Mouse (Mus musculus): Measurements from ENCODE around the gene Gm11236. TPM values are rescaled to one million over a fixed set of nuclear protein-coding genes. Genes with fewer than 3 reads are reported as not detected.
A peak's percentile ranks its signal among the peaks of the same experiment; 100 is the strongest.
"Not testable (repeated sequence)": the region's sequence is repeated elsewhere in the genome, so short reads cannot be mapped to it uniquely, and the experiment has no call there.

Gene Gm11236
- polyA plus RNA-seq (2014; fragmentation: Nextera tagmentation; extraction: Ambion mirVana): not detected in 2 replicates

GRCm38 (mm10) chr4:73637821-73638220 is at the start of gene Gm11236:
TSS of gene Gm11236 (plus strand) at chr4:73638121.
- not testable (repeated sequence) for H3K36me3 ChIP-seq (ENCODE audit: control insufficient read depth, insufficient read depth, low read length); H3K4me2 ChIP-seq; H3K27ac ChIP-seq (ENCODE audit: low read depth, low read length); DNase-seq (ENCODE audit: low spot score, missing footprints); H3K9me3 ChIP-seq (ENCODE audit: control insufficient read depth, low read length); H3K4me3 ChIP-seq (ENCODE audit: low read depth, low read length); H3K9ac ChIP-seq (ENCODE audit: low read length); H3K4me1 ChIP-seq (ENCODE audit: control insufficient read depth, insufficient read depth, low read length); ATAC-seq (ENCODE audit: low FRiP score); H3K27me3 ChIP-seq (ENCODE audit: control insufficient read depth, insufficient read depth, low read length)
- no CpG with 5 or more reads among the region's 4 CpGs for WGBS

GRCm38 (mm10) chr4:73599248-73599647 is 38.7 kb upstream of the Gm11236 start:
- WGBS: 8% methylated on average over 3 of the region's 3 CpGs
- DNase-seq (ENCODE audit: low spot score, missing footprints): no peak
- no peak overlapping the region for H3K9ac ChIP-seq (ENCODE audit: low read length)
- H3K4me3 ChIP-seq (ENCODE audit: low read depth, low read length): no peak overlapping the region
- ATAC-seq (ENCODE audit: low FRiP score): peak; percentile 78
- no peaks in the 10 kb centered on the region for H3K9me3 ChIP-seq (ENCODE audit: control insufficient read depth, low read length)
- H3K27ac ChIP-seq (ENCODE audit: low read depth, low read length): no peak overlapping the region
- no peak overlapping the region for H3K4me2 ChIP-seq
- no peaks in the 10 kb centered on the region for H3K27me3 ChIP-seq (ENCODE audit: control insufficient read depth, insufficient read depth, low read length)
- H3K4me1 ChIP-seq (ENCODE audit: control insufficient read depth, insufficient read depth, low read length): no peaks in the 10 kb centered on the region
- H3K36me3 ChIP-seq (ENCODE audit: control insufficient read depth, insufficient read depth, low read length): no peaks in the 10 kb centered on the region

- H3K4me2 ChIP-seq; H3K9me3 ChIP-seq (ENCODE audit: control insufficient read depth, low read length); H3K4me1 ChIP-seq (ENCODE audit: control insufficient read depth, insufficient read depth, low read length); DNase-seq (ENCODE audit: low spot score, missing footprints); H3K36me3 ChIP-seq (ENCODE audit: control insufficient read depth, insufficient read depth, low read length); H3K27me3 ChIP-seq (ENCODE audit: control insufficient read depth, insufficient read depth, low read length); H3K9ac ChIP-seq (ENCODE audit: low read length); H3K4me3 ChIP-seq (ENCODE audit: low read depth, low read length); ATAC-seq (ENCODE audit: low FRiP score); H3K27ac ChIP-seq (ENCODE audit: low read depth, low read length): not testable (repeated sequence)
- WGBS: no CpG with 5 or more reads among the region's 3 CpGs
Observed at GRCm38 (mm10) chr4:73607581-73607980, 30.3 kb upstream of the Gm11236 start, which contains the start of gene Gm11238. TSS of gene Gm11238 (plus strand) at chr4:73607881.

GRCm38 (mm10) chr4:73622684-73623083 is 15.2 kb upstream of the Gm11236 start, which contains the start of gene Gm11237:
TSS of gene Gm11237 (plus strand) at chr4:73622984.
- WGBS: no CpG with 5 or more reads among the region's 3 CpGs
- not testable (repeated sequence) for H3K9ac ChIP-seq (ENCODE audit: low read length); H3K27me3 ChIP-seq (ENCODE audit: control insufficient read depth, insufficient read depth, low read length); H3K4me2 ChIP-seq; ATAC-seq (ENCODE audit: low FRiP score); H3K4me3 ChIP-seq (ENCODE audit: low read depth, low read length); H3K9me3 ChIP-seq (ENCODE audit: control insufficient read depth, low read length); H3K4me1 ChIP-seq (ENCODE audit: control insufficient read depth, insufficient read depth, low read length); H3K36me3 ChIP-seq (ENCODE audit: control insufficient read depth, insufficient read depth, low read length); DNase-seq (ENCODE audit: low spot score, missing footprints); H3K27ac ChIP-seq (ENCODE audit: low read depth, low read length)

DNA sequence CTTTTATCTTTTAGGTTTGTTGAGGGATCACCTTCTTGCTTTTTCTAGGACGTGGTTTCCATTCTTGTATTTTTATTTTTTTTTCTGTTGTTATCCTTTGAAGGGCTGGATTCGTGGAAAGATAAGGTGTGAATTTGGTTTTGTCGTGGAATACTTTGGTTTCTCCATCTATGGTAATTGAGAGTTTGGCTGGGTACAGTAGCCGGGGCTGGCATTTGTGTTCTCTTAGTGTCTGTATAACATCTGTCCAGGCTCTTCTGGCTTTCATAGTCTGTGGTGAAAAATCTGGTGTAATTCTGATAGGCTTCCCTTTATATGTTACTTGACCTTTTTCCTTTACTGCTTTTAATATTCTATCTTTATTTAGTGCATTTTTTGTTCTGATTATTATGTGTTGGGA is 23.9 kb downstream of the Gm11236 start:
- not testable (repeated sequence) for H3K36me3 ChIP-seq (ENCODE audit: control insufficient read depth, insufficient read depth, low read length); H3K27ac ChIP-seq (ENCODE audit: low read depth, low read length); H3K9ac ChIP-seq (ENCODE audit: low read length); DNase-seq (ENCODE audit: low spot score, missing footprints); H3K4me2 ChIP-seq; H3K4me3 ChIP-seq (ENCODE audit: low read depth, low read length); H3K4me1 ChIP-seq (ENCODE audit: control insufficient read depth, insufficient read depth, low read length); ATAC-seq (ENCODE audit: low FRiP score); H3K9me3 ChIP-seq (ENCODE audit: control insufficient read depth, low read length); H3K27me3 ChIP-seq (ENCODE audit: control insufficient read depth, insufficient read depth, low read length)
- 91% methylated on average over 4 of the region's 4 CpGs for WGBS

- H3K4me2 ChIP-seq; H3K36me3 ChIP-seq (ENCODE audit: control insufficient read depth, insufficient read depth, low read length); H3K4me3 ChIP-seq (ENCODE audit: low read depth, low read length); ATAC-seq (ENCODE audit: low FRiP score); H3K4me1 ChIP-seq (ENCODE audit: control insufficient read depth, insufficient read depth, low read length); H3K27me3 ChIP-seq (ENCODE audit: control insufficient read depth, insufficient read depth, low read length); DNase-seq (ENCODE audit: low spot score, missing footprints); H3K27ac ChIP-seq (ENCODE audit: low read depth, low read length); H3K9me3 ChIP-seq (ENCODE audit: control insufficient read depth, low read length); H3K9ac ChIP-seq (ENCODE audit: low read length): not testable (repeated sequence)
- WGBS: no CpG with 5 or more reads among the region's 4 CpGs
Observed at GRCm38 (mm10) chr4:73668054-73668453, 30.1 kb downstream of the Gm11236 start, which contains the start of gene Gm11239. TSS of gene Gm11239 (plus strand) at chr4:73668354.

DNA sequence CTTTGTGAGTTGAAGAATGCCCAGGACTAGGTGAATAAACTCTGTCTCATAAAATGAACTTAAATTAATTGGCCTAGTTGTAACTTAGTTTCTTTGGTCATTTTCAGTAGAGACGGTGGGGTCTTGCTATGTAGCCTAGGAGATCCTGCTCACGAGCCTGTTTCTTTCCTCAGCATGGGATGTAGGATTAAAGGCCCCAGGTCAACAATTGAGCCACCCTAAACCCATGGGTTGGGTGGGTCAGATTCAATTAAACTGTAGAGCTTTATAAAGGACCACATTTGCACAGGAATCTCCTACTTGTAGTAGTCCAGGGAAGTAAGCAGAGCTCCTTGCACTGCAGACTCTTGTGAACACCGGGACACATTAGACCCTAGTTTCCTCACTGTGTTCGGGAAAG is 45.3 kb downstream of the Gm11236 start, which contains the start of gene Gm428:
Gene Gm428, plus strand, starts transcription at position 301 of the 400 bp plus-strand sequence.
- not testable (repeated sequence) for H3K27me3 ChIP-seq (ENCODE audit: control insufficient read depth, insufficient read depth, low read length); H3K4me3 ChIP-seq (ENCODE audit: low read depth, low read length); H3K9me3 ChIP-seq (ENCODE audit: control insufficient read depth, low read length); ATAC-seq (ENCODE audit: low FRiP score); H3K9ac ChIP-seq (ENCODE audit: low read length); H3K36me3 ChIP-seq (ENCODE audit: control insufficient read depth, insufficient read depth, low read length); H3K27ac ChIP-seq (ENCODE audit: low read depth, low read length); H3K4me2 ChIP-seq; H3K4me1 ChIP-seq (ENCODE audit: control insufficient read depth, insufficient read depth, low read length); DNase-seq (ENCODE audit: low spot score, missing footprints)
- no CpG with 5 or more reads among the region's 4 CpGs for WGBS

Other genes starting within 250 kb of the Gm11236 start
- gene Gm11487, start 233.0 kb upstream of the Gm11236 start, polyA plus RNA-seq (2014; fragmentation: Nextera tagmentation; extraction: Ambion mirVana): not detected in 2 replicates
- gene Gm11238, start 30.2 kb upstream of the Gm11236 start, polyA plus RNA-seq (2014; fragmentation: Nextera tagmentation; extraction: Ambion mirVana): not detected in 2 replicates
- not detected in 2 replicates for gene Gm11237, start 15.1 kb upstream of the Gm11236 start, polyA plus RNA-seq (2014; fragmentation: Nextera tagmentation; extraction: Ambion mirVana)
- not detected in 2 replicates for gene Gm11239, start 30.2 kb downstream of the Gm11236 start, polyA plus RNA-seq (2014; fragmentation: Nextera tagmentation; extraction: Ambion mirVana)
- not detected in 2 replicates for gene Gm428, start 45.4 kb downstream of the Gm11236 start, polyA plus RNA-seq (2014; fragmentation: Nextera tagmentation; extraction: Ambion mirVana)
- gene Rasef, start 152.9 kb downstream of the Gm11236 start, polyA plus RNA-seq (2014; fragmentation: Nextera tagmentation; extraction: Ambion mirVana): 0.05 and 0.22 TPM in 2 replicates
- gene Gm11758, start 238.1 kb downstream of the Gm11236 start, polyA plus RNA-seq (2014; fragmentation: Nextera tagmentation; extraction: Ambion mirVana): not detected in 2 replicates

All from midbrain, embryonic 11.5 days (tissue).